Mouse (Mus musculus) cerebellum, adult 2 months (tissue): Measurements from ENCODE around the gene Adamts2.

ENCODE experiments used
- CTCF ChIP-seq: fragments of 200-500 bp; IDR thresholded peaks from 2 replicates; pipeline ENCODE4 v1.5.1; 2011; ENCODE audit warnings: low read depth, mild to moderate bottlenecking, control low read depth, low read length, moderate library complexity, borderline replicate concordance; ENCODE audit not compliant: insufficient read depth
- POLR2A ChIP-seq: fragments of 200-500 bp; IDR thresholded peaks from 2 replicates; pipeline ENCODE4 v1.6.1; 2011; ENCODE audit warnings: low read length, control low read depth, borderline replicate concordance; ENCODE audit not compliant: insufficient read depth

- TF ChIP-seq POLR2A (no peak), CTCF (no peak)
Observed at GRCm38 (mm10) chr11:50736548-50736947, 134.7 kb downstream of the Adamts2 start.
